Mouse (Mus musculus): ENCODE measurements around the gene Zfand2b. TPM values are rescaled to one million over a fixed set of nuclear protein-coding genes. Genes with fewer than 3 reads are reported as not detected.
A peak's percentile ranks its signal among the peaks of the same experiment; 100 is the strongest.

Zfand2b gene
- polyA plus RNA-seq, 1 experiment from 2014 or later: 31.7 TPM

DNA sequence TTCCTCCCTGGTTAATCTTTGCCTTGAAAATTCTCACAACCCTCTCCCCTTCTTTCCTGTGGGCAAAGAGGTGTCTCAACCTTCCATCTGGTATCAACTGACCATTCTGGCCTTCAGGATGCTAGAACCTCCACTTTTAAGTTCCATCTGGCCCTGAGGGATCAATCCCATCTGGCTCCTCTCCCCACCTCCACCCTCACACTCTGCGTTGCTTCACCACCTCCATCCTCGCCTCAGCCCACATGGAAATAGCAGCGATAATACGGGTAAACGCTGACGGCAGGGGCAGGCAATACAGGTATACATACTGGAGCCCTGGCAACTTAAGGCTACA lies 49.4 kb downstream of the Zfand2b start:
- peak overlapping the region; percentile 71 for H3K4me3 ChIP-seq (ENCODE audit: low read length)
- H3K4me1 ChIP-seq (ENCODE audit: control insufficient read depth, insufficient read depth, low read length): peaks cover 10% of the 10 kb centered on the region
- H3K9ac ChIP-seq (ENCODE audit: low read length): peak overlapping the region; percentile 72
- H3K27me3 ChIP-seq (ENCODE audit: control insufficient read depth, insufficient read depth, low read length): peaks cover 7% of the 10 kb centered on the region; the same call in 1 of the 2 replicates
- no peak for ATAC-seq (replicated peaks; ENCODE audit: extremely low read depth, insufficient read depth, low FRiP score)
- H3K9me3 ChIP-seq (replicated peaks; ENCODE audit: control insufficient read depth, low read length): no peaks in the 10 kb centered on the region
- WGBS: 2% methylated on average over 6 of the region's 6 CpGs
- H3K4me2 ChIP-seq (ENCODE audit: low read depth, low read length): peak overlapping the region; percentile 98
- H3K27ac ChIP-seq (ENCODE audit: low read length): 0 out of 2 replicates have a peak overlapping the region, but pooled peaks have one; percentile 17
- H3K36me3 ChIP-seq (ENCODE audit: control insufficient read depth, insufficient read depth): peaks cover 17% of the 10 kb centered on the region

- H3K4me3 ChIP-seq (ENCODE audit: low read length): peak overlapping the region; percentile 71
- peak; percentile 30; the same call in 1 of the 2 replicates for ATAC-seq (replicated peaks; ENCODE audit: extremely low read depth, insufficient read depth, low FRiP score)
- H3K4me2 ChIP-seq (ENCODE audit: low read depth, low read length): peak overlapping the region; percentile 98
- H3K4me1 ChIP-seq (ENCODE audit: control insufficient read depth, insufficient read depth, low read length): peaks cover 10% of the 10 kb centered on the region
- H3K36me3 ChIP-seq (ENCODE audit: control insufficient read depth, insufficient read depth): peaks cover 13% of the 10 kb centered on the region
- peak overlapping the region; percentile 30 for H3K27ac ChIP-seq (ENCODE audit: low read length)
- no peaks in the 10 kb centered on the region for H3K9me3 ChIP-seq (replicated peaks; ENCODE audit: control insufficient read depth, low read length)
- 1% methylated on average over 38 of the region's 38 CpGs for WGBS
- H3K9ac ChIP-seq (ENCODE audit: low read length): peak overlapping the region; percentile 72
- H3K27me3 ChIP-seq (ENCODE audit: control insufficient read depth, insufficient read depth, low read length): peaks cover 7% of the 10 kb centered on the region; the same call in 1 of the 2 replicates
Measured at GRCm38 (mm10) chr1:75218227-75219001, 50.0 kb downstream of the Zfand2b start.

DNA sequence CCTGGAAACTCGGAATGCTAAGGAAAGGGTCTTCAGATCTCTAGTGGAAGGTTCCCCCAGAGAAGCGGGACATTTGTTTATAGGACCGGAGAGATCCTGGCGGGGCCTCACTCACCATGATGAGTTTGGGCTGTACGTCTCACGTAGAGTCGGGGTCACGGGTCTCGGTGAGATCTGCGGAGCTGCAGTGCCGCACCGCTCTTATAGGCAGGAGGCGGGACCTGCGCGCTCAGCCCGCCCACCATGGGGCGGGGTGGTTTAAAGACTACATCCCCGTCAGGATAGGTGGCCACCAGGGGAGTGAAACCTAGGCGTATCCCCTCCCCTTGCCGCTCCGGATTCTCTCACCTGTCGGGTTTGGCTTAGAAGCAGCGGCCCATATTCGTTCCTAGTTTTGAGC lies 50.6 kb downstream of the Zfand2b start:
- ATAC-seq (replicated peaks; ENCODE audit: extremely low read depth, insufficient read depth, low FRiP score): peak; percentile 89
- H3K27me3 ChIP-seq (ENCODE audit: control insufficient read depth, insufficient read depth, low read length): peaks cover 7% of the 10 kb centered on the region; the same call in 1 of the 2 replicates
- peak overlapping the region; percentile 30; the same call in 1 of the 2 replicates for H3K27ac ChIP-seq (ENCODE audit: low read length)
- H3K4me2 ChIP-seq (ENCODE audit: low read depth, low read length): peak overlapping the region; percentile 98
- H3K9me3 ChIP-seq (replicated peaks; ENCODE audit: control insufficient read depth, low read length): no peaks in the 10 kb centered on the region
- H3K9ac ChIP-seq (ENCODE audit: low read length): peak overlapping the region; percentile 72
- H3K4me3 ChIP-seq (ENCODE audit: low read length): peak overlapping the region; percentile 71
- peaks cover 8% of the 10 kb centered on the region for H3K36me3 ChIP-seq (ENCODE audit: control insufficient read depth, insufficient read depth)
- H3K4me1 ChIP-seq (ENCODE audit: control insufficient read depth, insufficient read depth, low read length): peaks cover 10% of the 10 kb centered on the region
- under 1% methylated on average over 24 of the region's 24 CpGs for WGBS

DNA sequence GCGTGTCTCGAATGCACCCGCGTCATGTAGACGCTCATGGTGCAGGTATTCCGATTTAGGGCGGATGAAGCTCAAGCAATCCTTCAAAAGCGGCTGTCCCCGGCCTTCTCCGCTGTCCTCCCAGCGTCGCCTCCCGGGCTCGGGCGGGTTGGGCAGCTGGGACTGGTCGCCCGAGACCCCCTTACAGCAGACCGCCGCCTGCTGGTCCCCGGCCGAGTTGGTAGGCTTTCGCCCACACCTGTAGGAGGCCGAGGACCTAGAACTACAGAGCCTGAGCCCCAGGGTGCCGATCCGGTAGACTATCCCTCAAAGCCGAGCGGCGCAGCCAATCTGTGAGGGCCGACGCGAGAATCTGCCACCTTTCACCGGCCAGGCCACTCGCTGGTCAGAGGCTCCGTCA lies 51.1 kb downstream of the Zfand2b start, which contains the start of gene Tuba4a:
Gene Tuba4a (minus strand): TSS at position 335 of the 400 bp plus-strand sequence.
- H3K9me3 ChIP-seq (replicated peaks; ENCODE audit: control insufficient read depth, low read length): no peaks in the 10 kb centered on the region
- H3K9ac ChIP-seq (ENCODE audit: low read length): peak within 1 kb of the TSS; percentile 72
- H3K4me3 ChIP-seq (ENCODE audit: low read length): peak within 1 kb of the TSS; percentile 71
- peak within 1 kb of the TSS; percentile 98 for H3K4me2 ChIP-seq (ENCODE audit: low read depth, low read length)
- peaks cover 6% of the 10 kb centered on the region; the same call in 1 of the 2 replicates for H3K36me3 ChIP-seq (ENCODE audit: control insufficient read depth, insufficient read depth)
- WGBS: under 1% methylated on average over 34 of the region's 34 CpGs
- peaks cover 7% of the 10 kb centered on the region; the same call in 1 of the 2 replicates for H3K27me3 ChIP-seq (ENCODE audit: control insufficient read depth, insufficient read depth, low read length)
- ATAC-seq (replicated peaks; ENCODE audit: extremely low read depth, insufficient read depth, low FRiP score): peak; percentile 38; the same call in 1 of the 2 replicates
- peaks cover 10% of the 10 kb centered on the region for H3K4me1 ChIP-seq (ENCODE audit: control insufficient read depth, insufficient read depth, low read length)
- peak within 1 kb of the TSS; percentile 30 for H3K27ac ChIP-seq (ENCODE audit: low read length)

Small RNAs within 50 kb of the gene (microRNA-seq; reads per million reads assigned to microRNA genes)
- not detected for gene Gm27943

Other genes starting within 250 kb of the Zfand2b start
- gene Cfap65, start 233.0 kb upstream of the Zfand2b start, polyA plus RNA-seq (2015; fragmentation: Nextera tagmentation; extraction: Ambion mirVana): 0.18 and 0.36 TPM in 2 replicates
- 0.14 and 0.17 TPM in 2 replicates for gene Ihh, start 217.0 kb upstream of the Zfand2b start, polyA plus RNA-seq (2015; fragmentation: Nextera tagmentation; extraction: Ambion mirVana)
- gene Nhej1, start 43.4 kb upstream of the Zfand2b start, polyA plus RNA-seq (2015; fragmentation: Nextera tagmentation; extraction: Ambion mirVana): 7.5 and 8.8 TPM in 2 replicates
- 1.1 TPM in 2 replicates for gene Slc23a3, start 34.8 kb upstream of the Zfand2b start, polyA plus RNA-seq (2015; fragmentation: Nextera tagmentation; extraction: Ambion mirVana)
- gene Cnppd1, start 25.9 kb upstream of the Zfand2b start, polyA plus RNA-seq (2015; fragmentation: Nextera tagmentation; extraction: Ambion mirVana): 39.2 and 40.9 TPM in 2 replicates
- gene Retreg2, start 25.9 kb upstream of the Zfand2b start, polyA plus RNA-seq (2015; fragmentation: Nextera tagmentation; extraction: Ambion mirVana): 33.9 TPM in 2 replicates
- 15.2 and 16.1 TPM in 2 replicates for gene Abcb6, start 11.7 kb downstream of the Zfand2b start, polyA plus RNA-seq (2015; fragmentation: Nextera tagmentation; extraction: Ambion mirVana)
- 22.8 and 32.0 TPM in 2 replicates for gene Ankzf1, start 23.5 kb downstream of the Zfand2b start, polyA plus RNA-seq (2015; fragmentation: Nextera tagmentation; extraction: Ambion mirVana)
- 31.7 and 34.9 TPM in 2 replicates for gene Atg9a, start 23.6 kb downstream of the Zfand2b start, polyA plus RNA-seq (2015; fragmentation: Nextera tagmentation; extraction: Ambion mirVana)
- gene Glb1l, start 42.2 kb downstream of the Zfand2b start, polyA plus RNA-seq (2015; fragmentation: Nextera tagmentation; extraction: Ambion mirVana): 7.7 and 8.8 TPM in 2 replicates
- gene Stk16, start 42.2 kb downstream of the Zfand2b start, polyA plus RNA-seq (2015; fragmentation: Nextera tagmentation; extraction: Ambion mirVana): 96.5 and 102 TPM in 2 replicates
- gene Tuba4a, start 51.2 kb downstream of the Zfand2b start, polyA plus RNA-seq (2015; fragmentation: Nextera tagmentation; extraction: Ambion mirVana): 63.3 and 81.2 TPM in 2 replicates
- gene A630095N17Rik, start 63.5 kb downstream of the Zfand2b start, polyA plus RNA-seq (2015; fragmentation: Nextera tagmentation; extraction: Ambion mirVana): 0.24 TPM in 1 of 2 replicates, not detected in the other
- gene Dnajb2, start 67.8 kb downstream of the Zfand2b start, polyA plus RNA-seq (2015; fragmentation: Nextera tagmentation; extraction: Ambion mirVana): 45.6 and 46.0 TPM in 2 replicates
- 0.44 and 0.62 TPM in 2 replicates for gene Ptprn, start 95.9 kb downstream of the Zfand2b start, polyA plus RNA-seq (2015; fragmentation: Nextera tagmentation; extraction: Ambion mirVana)
- gene Resp18, start 109.8 kb downstream of the Zfand2b start, polyA plus RNA-seq (2015; fragmentation: Nextera tagmentation; extraction: Ambion mirVana): 0.76 TPM in 1 of 2 replicates, not detected in the other
- gene Dnpep, start 149.3 kb downstream of the Zfand2b start, polyA plus RNA-seq (2015; fragmentation: Nextera tagmentation; extraction: Ambion mirVana): 129 and 131 TPM in 2 replicates
- gene Des, start 191.7 kb downstream of the Zfand2b start, polyA plus RNA-seq (2015; fragmentation: Nextera tagmentation; extraction: Ambion mirVana): 469 and 480 TPM in 2 replicates
- 41.1 and 46.4 TPM in 2 replicates for gene Speg, start 206.7 kb downstream of the Zfand2b start, polyA plus RNA-seq (2015; fragmentation: Nextera tagmentation; extraction: Ambion mirVana)

Measured in heart, embryonic 16.5 days (tissue).